16 mouse cellular contexts compared by ENCODE assay signal in genomic region chr7:49192061-49192695, GRCm38 (mm10).
DNase-seq lines count a peak whose midpoint lies in the region; ATAC-seq and TF ChIP-seq lines count a peak whose summit lies in the region.
"Had no signal": no experiment of that assay in that cellular context is flagged by ENCODE, and none has a peak within 500 bp of the region (broad histone marks: within the 10 kb centered on the region; RNA-seq: fewer than 3 reads in every experiment).

No protein-coding gene starts in this region.

- peak overlapping the region; percentile 24; the same call in 1 of the 2 replicates for H3K9ac ChIP-seq in forebrain, embryonic 16.5 days (replicated peaks; ENCODE audit: low read depth, low read length)
- H3K9ac ChIP-seq in neural tube, embryonic 14.5 days (replicated peaks; ENCODE audit: low read depth, low read length): no peak overlapping the region
- H3K9ac ChIP-seq: heart, embryonic 12.5 days; liver, postnatal 0 days; midbrain, embryonic 12.5 days; neural tube, embryonic 12.5 days had no signal

- H3K4me2 ChIP-seq in forebrain, embryonic 16.5 days (ENCODE audit: low read length): no peak overlapping the region
- no peak overlapping the region for H3K4me2 ChIP-seq in neural tube, embryonic 14.5 days (ENCODE audit: low read depth, low read length)
- H3K4me2 ChIP-seq: heart, embryonic 12.5 days; midbrain, embryonic 12.5 days; neural tube, embryonic 12.5 days had no signal

- peak; percentile 55 to 60 for DNase-seq in cerebellum, adult 2 months
- no peak for DNase-seq in cerebellum, adult 11 months
- no peak for DNase-seq in left cerebral cortex, adult 2 months (ENCODE audit: extremely low spot score in 1 of 2, low spot score in 2 of 2)
- DNase-seq in left cerebral cortex, adult 11 months (ENCODE audit: low spot score): no peak
- no peak for DNase-seq in right cerebral cortex, postnatal 36 days (ENCODE audit: low spot score in 2 of 2)
- DNase-seq in adrenal gland, adult 2 months: no peak
- DNase-seq: kidney, adult 18-20 months; kidney, postnatal 14 days; liver, postnatal 0 days; spleen, adult 18-20 months; thymus, postnatal 25 days had no signal

- H3K9me3 ChIP-seq in forebrain, embryonic 16.5 days (ENCODE audit: control insufficient read depth, low read length): no peaks in the 10 kb centered on the region
- no peaks in the 10 kb centered on the region for H3K9me3 ChIP-seq in neural tube, embryonic 14.5 days (ENCODE audit: control insufficient read depth, low read length)
- H3K9me3 ChIP-seq: heart, embryonic 12.5 days; midbrain, embryonic 12.5 days; neural tube, embryonic 12.5 days had no signal

- H3K36me3 ChIP-seq in forebrain, embryonic 16.5 days (ENCODE audit: control insufficient read depth, insufficient read depth): no peaks in the 10 kb centered on the region
- H3K36me3 ChIP-seq in neural tube, embryonic 14.5 days (ENCODE audit: control insufficient read depth, insufficient read depth, low read length): no peaks in the 10 kb centered on the region
- H3K36me3 ChIP-seq: heart, embryonic 12.5 days; midbrain, embryonic 12.5 days; neural tube, embryonic 12.5 days had no signal

- peaks cover 61% of the 10 kb centered on the region for H3K4me1 ChIP-seq in cerebellum, adult 2 months (ENCODE audit: control insufficient read depth, insufficient read depth, low read length)
- H3K4me1 ChIP-seq in forebrain, embryonic 16.5 days (replicated peaks; ENCODE audit: control insufficient read depth, insufficient read depth, low read length): peaks cover 30% of the 10 kb centered on the region
- peaks cover 25% of the 10 kb centered on the region for H3K4me1 ChIP-seq in neural tube, embryonic 14.5 days (ENCODE audit: control insufficient read depth, insufficient read depth, low read length)

- H3K27ac ChIP-seq in cerebellum, adult 2 months (ENCODE audit: insufficient read depth, low read length): 0 out of 2 replicates have a peak overlapping the region, but pooled peaks have one; percentile 5
- H3K27ac ChIP-seq in left cerebral cortex, adult 2 months: peak overlapping the region; percentile 82
- peak overlapping the region; percentile 95 for H3K27ac ChIP-seq in forebrain, embryonic 16.5 days (ENCODE audit: low read length)
- peak overlapping the region; percentile 66; the same call in 1 of the 2 replicates for H3K27ac ChIP-seq in neural tube, embryonic 14.5 days (ENCODE audit: low read depth, low read length)
- H3K27ac ChIP-seq: neural tube, embryonic 12.5 days had no signal

- 7% methylated on average over 2 of the region's 2 CpGs for WGBS in cerebellum, adult 2 months
- 79% methylated on average over 2 of the region's 2 CpGs for WGBS in forebrain, embryonic 16.5 days
- 83% methylated on average over 2 of the region's 2 CpGs for WGBS in neural tube, embryonic 14.5 days

- TF ChIP-seq CTCF in cerebellum, adult 2 months (IDR thresholded peaks at IDR 0.05; ENCODE audit: borderline replicate concordance, insufficient read depth, low read depth, low read length): no peak
- TF ChIP-seq CTCF in left cerebral cortex, adult 2 months (IDR thresholded peaks at IDR 0.05): no peak

- H3K27me3 ChIP-seq in cerebellum, adult 2 months (ENCODE audit: control insufficient read depth, insufficient read depth, low read length): no peaks in the 10 kb centered on the region
- H3K27me3 ChIP-seq in forebrain, embryonic 16.5 days (replicated peaks; ENCODE audit: control insufficient read depth, insufficient read depth, low read length): no peaks in the 10 kb centered on the region
- no peaks in the 10 kb centered on the region for H3K27me3 ChIP-seq in neural tube, embryonic 14.5 days (ENCODE audit: control insufficient read depth, insufficient read depth, low read length)
- H3K27me3 ChIP-seq: heart, embryonic 12.5 days; midbrain, embryonic 12.5 days; neural tube, embryonic 12.5 days had no signal

- intact Hi-C loops in left cerebral cortex, adult 2 months (cut with DNase I): no loop called here

- TF ChIP-seq POLR2A in cerebellum, adult 2 months (IDR thresholded peaks at IDR 0.05; ENCODE audit: borderline replicate concordance, insufficient read depth, low read length): no peak

- H3K4me3 ChIP-seq in cerebellum, adult 2 months (replicated peaks; ENCODE audit: insufficient read depth, low read depth, low read length): no peak overlapping the region
- H3K4me3 ChIP-seq in left cerebral cortex, adult 2 months: no peak overlapping the region
- H3K4me3 ChIP-seq in forebrain, embryonic 16.5 days (replicated peaks; ENCODE audit: low read length): no peak overlapping the region
- no peak overlapping the region for H3K4me3 ChIP-seq in neural tube, embryonic 14.5 days (ENCODE audit: low read depth, low read length)
- H3K4me3 ChIP-seq: heart, embryonic 12.5 days; midbrain, embryonic 12.5 days; neural tube, embryonic 12.5 days had no signal

- no peak for ATAC-seq in forebrain, embryonic 16.5 days
- ATAC-seq in neural tube, embryonic 14.5 days (ENCODE audit: low read depth): no peak
- ATAC-seq: liver, postnatal 0 days had no signal

Comparison
In these comparisons a context has a peak if more than half of its experiments do, and no peak if none do; other contexts are left out.
1. DNase-seq: peak in cerebellum, adult 2 months (2 of 2); none in cerebellum, adult 11 months (single experiment), left cerebral cortex, adult 2 months (0 of 2), left cerebral cortex, adult 11 months (single experiment), right cerebral cortex, postnatal 36 days (0 of 2) and adrenal gland, adult 2 months (single experiment).
2. H3K27ac ChIP-seq: peak in every context shown above with its lines; median percentile 95 in forebrain, embryonic 16.5 days; 82 in left cerebral cortex, adult 2 months; 66 in neural tube, embryonic 14.5 days; 5 in cerebellum, adult 2 months.